Mouse (Mus musculus): ENCODE measurements around the gene Dnajb12.

Gene Dnajb12

DNA sequence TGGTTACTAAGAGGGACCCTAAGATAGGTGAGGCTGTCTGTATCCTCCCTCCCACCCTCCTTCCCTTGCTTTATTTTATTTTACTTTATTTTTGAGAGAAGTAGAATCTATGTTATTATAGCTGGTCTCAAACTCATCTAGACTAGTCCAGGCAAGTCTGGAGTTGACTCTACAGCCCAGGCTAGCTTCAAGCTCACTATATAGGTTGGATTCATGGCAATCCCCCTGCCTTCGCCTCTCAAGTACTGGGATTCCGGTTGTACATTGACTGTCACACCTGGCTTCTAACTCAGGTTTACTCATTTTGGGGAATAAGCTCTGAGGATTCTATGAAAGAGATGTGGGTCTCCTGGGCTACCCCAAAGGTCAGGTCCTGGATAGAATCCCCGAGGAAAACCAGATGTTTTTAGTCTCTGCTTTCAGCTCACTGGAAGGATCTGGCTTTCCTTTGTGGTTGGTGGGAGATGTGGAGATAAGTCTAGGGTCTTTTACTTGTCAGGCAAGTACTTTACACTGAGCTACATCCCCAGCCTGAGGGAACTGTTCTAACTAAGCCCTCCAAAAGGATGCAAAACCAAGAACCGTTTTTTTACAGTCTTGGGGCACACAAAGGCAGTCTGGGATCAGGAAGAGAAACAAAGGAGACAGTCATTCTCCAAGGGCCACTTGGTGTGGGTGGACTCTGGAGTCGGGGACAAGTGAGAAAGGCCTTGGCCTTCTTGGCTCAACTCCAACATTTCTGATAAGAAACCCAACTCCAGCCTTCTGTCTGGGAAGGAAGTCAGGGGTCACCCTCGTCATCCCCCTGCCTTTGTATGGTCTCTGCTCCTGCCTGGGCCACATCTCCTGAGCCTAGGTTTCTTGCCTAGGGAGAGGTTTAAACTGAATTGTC lies 69.3 kb downstream of the Dnajb12 start:
- Histone ChIP-seq H3K4me3 (replicated peaks; ENCODE audit: low read length) (peak overlapping the region; percentile 97), H3K36me3 (ENCODE audit: insufficient read depth, low read length) (peaks cover 21% of the 10 kb centered on the region), H3K9me3 (ENCODE audit: low read length) (no peaks in the 10 kb centered on the region), H3K27me3 (ENCODE audit: insufficient read depth, low read length) (peaks cover 69% of the 10 kb centered on the region), H3K4me1 (replicated peaks; ENCODE audit: low read depth, low read length) (peaks cover 61% of the 10 kb centered on the region)
- TF ChIP-seq CTCF (conservative IDR thresholded peaks at IDR 0.05; ENCODE audit: low read length), result no peak
- no peak for TF ChIP-seq NANOG (IDR thresholded peaks at IDR 0.05; ENCODE audit: borderline replicate concordance, low read length)
- no peak for TF ChIP-seq POU5F1 (IDR thresholded peaks at IDR 0.05; ENCODE audit: borderline replicate concordance, low read length)
